Mouse (Mus musculus) embryonic fibroblast, embryonic 13.5 days (primary cell): ENCODE measurements around the gene Rad51b. TPM values are rescaled to one million over a fixed set of nuclear protein-coding genes. Genes with fewer than 3 reads are reported as not detected.

ENCODE experiments used
- H3K27ac ChIP-seq: 2 replicates; pipeline ENCODE4 v1.5.1; 2012; ENCODE audit warnings: low read length, control low read depth, inconsistent platforms; ENCODE audit not compliant: insufficient read depth
- H3K4me1 ChIP-seq: 2 replicates; pipeline ENCODE4 v1.6.1; 2011; ENCODE audit warnings: low read length; ENCODE audit not compliant: control insufficient read depth, insufficient read depth
- H3K4me3 ChIP-seq: 2 replicates; pipeline ENCODE4 v1.5.1; 2011; ENCODE audit warnings: mild to moderate bottlenecking, control low read depth, low read length; ENCODE audit not compliant: insufficient read depth
- CTCF ChIP-seq: IDR thresholded peaks from 2 replicates; pipeline ENCODE4 v1.5.1; 2011; ENCODE audit warnings: mild to moderate bottlenecking, control low read depth, low read length, moderate library complexity, borderline replicate concordance; ENCODE audit not compliant: insufficient read depth
- POLR2A ChIP-seq: IDR thresholded peaks from 2 replicates; pipeline ENCODE4 v1.6.1; 2011; ENCODE audit warnings: low read depth, mild to moderate bottlenecking, control low read depth, low read length, moderate library complexity
- polyA plus RNA-seq: library from polyadenylated mRNA; stranded (reverse); fragments of >200 nt; gene quantifications from 2 replicates; pipeline ENCODE4 v1.2.4, GENCODE M21; 2011; ENCODE audit warnings: low read depth; ENCODE audit not compliant: missing spikeins, insufficient read length

Gene Rad51b
- polyA plus RNA-seq, 1 experiment, result 4.0 TPM

- Histone ChIP-seq H3K27ac (no peak overlapping the region), H3K4me1 (no peaks in the 10 kb centered on the region), H3K4me3 (no peak overlapping the region)
- no peak for TF ChIP-seq POLR2A
- no peak for TF ChIP-seq CTCF
These were observed 158.7 kb downstream of the Rad51b start for GRCm38 (mm10) chr12:79455848-79456164.

- Histone ChIP-seq H3K4me3 (no peak overlapping the region), H3K27ac (no peak overlapping the region), H3K4me1 (no peaks in the 10 kb centered on the region)
- TF ChIP-seq POLR2A (no peak), CTCF (no peak)
These were observed 159.2 kb downstream of the Rad51b start for GRCm38 (mm10) chr12:79456251-79456650.

DNA sequence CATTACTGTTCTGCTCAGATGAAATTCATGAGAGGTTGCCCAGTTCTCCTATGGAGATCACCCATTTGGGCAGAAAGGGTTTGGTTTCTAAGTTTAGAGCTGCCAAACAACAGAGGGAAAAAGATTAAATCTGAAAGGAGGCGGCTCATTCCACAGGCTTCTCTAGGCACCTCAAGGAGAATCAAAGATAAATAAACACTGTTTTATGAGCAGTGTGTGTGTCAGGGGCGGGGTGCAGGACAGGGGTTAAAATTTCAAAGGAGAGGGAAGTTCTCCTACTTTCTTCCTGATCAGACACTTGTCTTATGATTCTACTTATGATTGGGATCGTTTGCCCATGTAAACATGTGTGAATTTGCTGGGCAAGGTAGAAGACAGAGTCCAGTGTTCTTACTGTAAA is 166.3 kb downstream of the Rad51b start:
- peaks cover 5% of the 10 kb centered on the region for H3K4me1 ChIP-seq
- TF ChIP-seq CTCF (no peak), POLR2A (no peak)
- H3K4me3 ChIP-seq, result no peak overlapping the region
- H3K27ac ChIP-seq, result no peak overlapping the region

- Histone ChIP-seq H3K4me3 (no peak overlapping the region), H3K27ac (no peak overlapping the region), H3K4me1 (peaks cover 7% of the 10 kb centered on the region)
- no peak for TF ChIP-seq CTCF
- TF ChIP-seq POLR2A, result no peak
These were observed 173.0 kb downstream of the Rad51b start for GRCm38 (mm10) chr12:79470113-79470512.

DNA sequence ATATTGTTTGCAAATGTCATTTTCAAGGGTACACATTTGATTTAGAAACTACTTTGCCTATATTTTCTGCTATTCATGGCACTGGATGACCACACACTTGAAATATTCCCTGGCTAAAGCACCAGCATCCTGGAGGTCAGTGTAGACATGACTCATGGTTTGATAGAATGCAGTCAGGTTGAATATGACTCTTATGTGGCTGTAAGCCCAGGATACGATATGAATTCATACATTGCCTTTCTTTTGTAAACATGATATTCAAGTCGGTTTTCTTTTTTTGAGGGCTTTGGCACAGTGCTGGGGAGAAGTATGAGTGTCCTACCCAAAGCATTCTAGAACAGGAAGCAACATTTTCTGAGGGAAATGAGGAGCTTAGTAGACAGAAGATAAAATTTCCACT is 174.8 kb downstream of the Rad51b start:
- peak overlapping the region; percentile 97 for H3K27ac ChIP-seq
- TF ChIP-seq POLR2A (no peak), CTCF (no peak)
- H3K4me1 ChIP-seq, result peaks cover 9% of the 10 kb centered on the region
- H3K4me3 ChIP-seq, result no peak overlapping the region

- peaks cover 9% of the 10 kb centered on the region for H3K4me1 ChIP-seq
- H3K27ac ChIP-seq, result peak overlapping the region; percentile 58
- no peak overlapping the region for H3K4me3 ChIP-seq
- TF ChIP-seq POLR2A, result no peak
- TF ChIP-seq CTCF, result no peak
These were observed 179.4 kb downstream of the Rad51b start for GRCm38 (mm10) chr12:79476413-79477046.

- TF ChIP-seq POLR2A, result no peak
- no peak overlapping the region for H3K27ac ChIP-seq
- peaks cover 2% of the 10 kb centered on the region; the same call in 1 of the 2 replicates for H3K4me1 ChIP-seq
- no peak overlapping the region for H3K4me3 ChIP-seq
These were observed 181.7 kb downstream of the Rad51b start for GRCm38 (mm10) chr12:79478816-79479215.

DNA sequence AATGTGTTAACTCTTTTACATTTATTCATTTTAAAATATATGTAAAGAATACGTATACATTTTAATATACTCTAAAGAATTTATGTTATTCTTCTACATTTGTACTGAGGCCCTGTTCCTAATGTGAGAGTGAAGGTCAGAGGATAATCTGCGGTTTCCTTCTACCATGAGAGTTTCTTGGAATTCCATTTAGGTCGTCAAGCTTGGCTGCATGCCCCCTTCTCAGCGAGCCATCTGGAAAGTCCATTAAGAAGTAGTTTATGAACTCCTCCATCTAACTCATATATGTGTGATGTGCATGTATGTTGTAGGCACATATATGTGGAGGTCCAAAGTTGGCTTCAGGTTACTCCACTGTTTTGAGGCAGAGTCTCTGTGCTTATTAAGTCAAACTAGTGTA is 188.4 kb downstream of the Rad51b start:
- Histone ChIP-seq H3K4me1 (peaks cover 3% of the 10 kb centered on the region), H3K27ac (no peak overlapping the region), H3K4me3 (no peak overlapping the region)
- TF ChIP-seq POLR2A (no peak), CTCF (no peak)

DNA sequence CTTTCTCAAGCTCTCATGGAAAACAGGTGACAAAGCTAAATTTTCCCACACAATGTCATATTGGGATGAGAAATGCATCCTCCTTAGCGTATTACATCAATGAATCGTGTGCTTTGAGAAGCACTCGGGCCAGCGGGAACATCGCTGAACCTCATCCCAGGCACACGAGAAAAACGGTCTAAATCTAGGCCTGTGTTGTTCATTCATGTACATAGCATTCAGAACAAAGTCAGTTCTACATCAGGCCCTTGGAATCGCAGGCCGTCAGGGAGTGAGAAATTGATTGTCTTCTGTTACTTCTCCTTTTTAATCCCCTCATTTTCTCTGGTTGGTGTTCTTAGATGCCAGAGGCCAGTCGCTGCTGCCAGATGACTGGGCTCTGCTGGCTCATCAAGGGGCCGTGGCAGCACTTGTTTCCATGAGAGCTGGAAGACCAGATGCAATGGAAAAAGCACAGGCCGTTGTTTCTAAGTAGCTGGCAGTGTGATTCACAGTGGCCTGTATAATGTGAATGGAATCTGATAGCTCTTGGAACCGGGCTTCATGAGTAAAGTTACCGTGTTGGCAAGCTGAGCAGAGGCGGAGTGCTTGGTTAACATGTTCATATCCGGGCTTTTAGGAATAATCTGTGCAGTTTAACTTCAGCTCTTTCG is 191.6 kb downstream of the Rad51b start:
- Histone ChIP-seq H3K4me3 (no peak overlapping the region), H3K4me1 (peaks cover 7% of the 10 kb centered on the region), H3K27ac (peak overlapping the region; percentile 93)
- TF ChIP-seq CTCF (no peak), POLR2A (no peak)

GRCm38 (mm10) chr12:79490626-79491025 is 193.5 kb downstream of the Rad51b start:
- TF ChIP-seq CTCF (no peak), POLR2A (no peak)
- Histone ChIP-seq H3K4me1 (peaks cover 7% of the 10 kb centered on the region), H3K4me3 (no peak overlapping the region), H3K27ac (no peak overlapping the region)

- Histone ChIP-seq H3K27ac (peak overlapping the region; percentile 70), H3K4me1 (peaks cover 7% of the 10 kb centered on the region), H3K4me3 (no peak overlapping the region)
- TF ChIP-seq POLR2A (no peak), CTCF (no peak)
These were observed 195.1 kb downstream of the Rad51b start for GRCm38 (mm10) chr12:79492175-79492574.
